Mouse (Mus musculus) hindbrain, embryonic 11.5 days (tissue): ENCODE data around the gene Atp8b3. TPM values are rescaled to one million over a fixed set of nuclear protein-coding genes. Genes with fewer than 3 reads are reported as not detected.

Experiments used
- ATAC-seq: fragments of 200-750 bp; cut with Nextera tagmentation; 2 replicates; pipeline ENCODE4 v1.8.0; 2017; ENCODE audit warnings: mild to moderate bottlenecking, moderate TSS enrichment, moderate library complexity; ENCODE audit not compliant: low FRiP score
- DNase-seq: peaks from one replicate; pipeline ENCODE4 v3.0.0-alpha.2; 2015; ENCODE audit warnings: low spot score
- H3K27ac ChIP-seq: fragments of 300-500 bp; sonication (generic); 2 replicates; pipeline ENCODE4 v1.5.1; 2014; ENCODE audit warnings: mild to moderate bottlenecking, low read depth, low read length
- H3K27me3 ChIP-seq: fragments of 300-500 bp; sonication (generic); 2 replicates; pipeline ENCODE4 v1.6.1; 2014; ENCODE audit warnings: mild to moderate bottlenecking, low read length, moderate library complexity, mixed read lengths; ENCODE audit not compliant: control insufficient read depth, insufficient read depth
- H3K36me3 ChIP-seq: fragments of 300-500 bp; sonication (generic); 2 replicates; pipeline ENCODE4 v1.6.1; 2014; ENCODE audit warnings: mild to moderate bottlenecking, low read length, moderate library complexity, mixed read lengths; ENCODE audit not compliant: control insufficient read depth, insufficient read depth
- H3K4me1 ChIP-seq: fragments of 300-500 bp; sonication (generic); replicated peaks from 2 replicates; pipeline ENCODE4 v1.6.1; 2014; ENCODE audit warnings: low read length, mixed read lengths; ENCODE audit not compliant: control insufficient read depth, insufficient read depth
- H3K4me2 ChIP-seq: fragments of 300-500 bp; sonication (generic); replicated peaks from 2 replicates; pipeline ENCODE4 v1.6.1; 2014; ENCODE audit warnings: mild to moderate bottlenecking, low read depth, low read length
- H3K4me3 ChIP-seq: fragments of 300-500 bp; sonication (generic); 2 replicates; pipeline ENCODE4 v1.5.1; 2014; ENCODE audit warnings: low read depth, low read length
- H3K9ac ChIP-seq: fragments of 300-500 bp; sonication (generic); 2 replicates; pipeline ENCODE4 v1.6.1; 2014; ENCODE audit warnings: low read depth, low read length
- H3K9me3 ChIP-seq: fragments of 300-500 bp; sonication (generic); 2 replicates; pipeline ENCODE4 v1.6.1; 2016; ENCODE audit warnings: low read length; ENCODE audit not compliant: control insufficient read depth
- WGBS: fragments of 180-500 bp; shearing (Covaris S2); extraction: QIAGEN DNeasy Blood & Tissue Kit; methylation state at CpG from one replicate; pipeline ENCODE4 v1.1.7; 2014; 5-methylcytosine and 5-hydroxymethylcytosine counted together
- polyA plus RNA-seq: library from polyadenylated mRNA; unstranded; fragments of >200 nt; fragmentation: Nextera tagmentation; extraction: Ambion mirVana; gene quantifications from 2 replicates; pipeline ENCODE4 v1.2.1, GENCODE M21; 2014

Atp8b3 gene
- 0.86 and 0.95 TPM in 2 replicates for polyA plus RNA-seq

GRCm38 (mm10) chr10:80538710-80539394, at the start of gene Atp8b3:
Gene Atp8b3 (minus strand): TSS chr10:80539124.
- H3K27ac ChIP-seq, result no peak within 1 kb of the TSS
- ATAC-seq, result peak; percentile 44
- WGBS, result 2% methylated on average over 30 of the region's 30 CpGs

GRCm38 (mm10) chr10:80587305-80587657, 48.4 kb upstream of the Atp8b3 start:
- Histone ChIP-seq H3K27ac (peak overlapping the region; percentile 36), H3K36me3 (no peaks in the 10 kb centered on the region), H3K27me3 (no peaks in the 10 kb centered on the region), H3K4me1 (peaks cover 4% of the 10 kb centered on the region), H3K9me3 (no peaks in the 10 kb centered on the region), H3K4me2 (no peak overlapping the region), H3K9ac (no peak overlapping the region), H3K4me3 (no peak overlapping the region)
- DNase-seq (no peak), ATAC-seq (no peak)
- 41% methylated on average over 2 of the region's 4 CpGs for WGBS

More at GRCm38 (mm10) chr10:80538710-80539394, at the start of gene Atp8b3:
- Histone ChIP-seq H3K9me3 (no peaks in the 10 kb centered on the region), H3K27me3 (peaks cover 15% of the 10 kb centered on the region), H3K36me3 (peaks cover 11% of the 10 kb centered on the region; the same call in 1 of the 2 replicates), H3K4me2 (peak within 1 kb of the TSS; percentile 23; the same call in 1 of the 2 replicates), H3K4me3 (0 out of 2 replicates have a peak within 1 kb of the TSS, but pooled peaks have one; percentile 4), H3K9ac (no peak within 1 kb of the TSS; the same call in 1 of the 2 replicates), H3K4me1 (no peaks in the 10 kb centered on the region)
- DNase-seq, result peak; percentile 76

GRCm38 (mm10) chr10:80586407-80587304, 47.7 kb upstream of the Atp8b3 start:
- Histone ChIP-seq H3K9ac (no peak overlapping the region), H3K4me1 (peaks cover 4% of the 10 kb centered on the region), H3K4me2 (no peak overlapping the region; the same call in 1 of the 2 replicates), H3K9me3 (no peaks in the 10 kb centered on the region), H3K4me3 (no peak overlapping the region; the same call in 1 of the 2 replicates), H3K36me3 (no peaks in the 10 kb centered on the region), H3K27ac (peak overlapping the region; percentile 36), H3K27me3 (no peaks in the 10 kb centered on the region)
- no peak for DNase-seq
- no peak for ATAC-seq
- 95% methylated on average over 44 of the region's 51 CpGs for WGBS

- Histone ChIP-seq H3K4me1 (peaks cover 4% of the 10 kb centered on the region), H3K36me3 (no peaks in the 10 kb centered on the region), H3K9me3 (no peaks in the 10 kb centered on the region), H3K9ac (no peak overlapping the region), H3K27ac (no peak overlapping the region), H3K4me2 (no peak overlapping the region), H3K27me3 (no peaks in the 10 kb centered on the region), H3K4me3 (no peak overlapping the region)
- DNase-seq (no peak), ATAC-seq (no peak)
- WGBS, result 96% methylated on average over 8 of the region's 8 CpGs
Measured at GRCm38 (mm10) chr10:80585581-80585980, 46.7 kb upstream of the Atp8b3 start.

GRCm38 (mm10) chr10:80584642-80585552, 46.0 kb upstream of the Atp8b3 start:
- WGBS, result 80% methylated on average over 12 of the region's 12 CpGs

GRCm38 (mm10) chr10:80584045-80584488, 45.1 kb upstream of the Atp8b3 start:
- Histone ChIP-seq H3K4me2 (no peak overlapping the region), H3K36me3 (no peaks in the 10 kb centered on the region), H3K9ac (no peak overlapping the region), H3K4me1 (peaks cover 4% of the 10 kb centered on the region), H3K9me3 (no peaks in the 10 kb centered on the region), H3K27ac (no peak overlapping the region), H3K4me3 (no peak overlapping the region), H3K27me3 (no peaks in the 10 kb centered on the region)
- DNase-seq (no peak), ATAC-seq (no peak)
- WGBS, result 71% methylated on average over 12 of the region's 12 CpGs

More at GRCm38 (mm10) chr10:80584642-80585552, 46.0 kb upstream of the Atp8b3 start:
- no peaks in the 10 kb centered on the region for H3K9me3 ChIP-seq
- ATAC-seq (no peak), DNase-seq (no peak)
- H3K4me1 ChIP-seq, result peaks cover 4% of the 10 kb centered on the region
- no peak overlapping the region for H3K4me3 ChIP-seq
- H3K27me3 ChIP-seq, result no peaks in the 10 kb centered on the region
- H3K4me2 ChIP-seq, result no peak overlapping the region
- no peak overlapping the region for H3K9ac ChIP-seq
- no peaks in the 10 kb centered on the region for H3K36me3 ChIP-seq
- H3K27ac ChIP-seq, result no peak overlapping the region

- no peak for DNase-seq
- ATAC-seq, result no peak
- Histone ChIP-seq H3K4me2 (no peak overlapping the region), H3K9ac (no peak overlapping the region), H3K4me3 (no peak overlapping the region), H3K9me3 (no peaks in the 10 kb centered on the region), H3K27ac (no peak overlapping the region), H3K36me3 (no peaks in the 10 kb centered on the region), H3K27me3 (no peaks in the 10 kb centered on the region), H3K4me1 (peaks cover 4% of the 10 kb centered on the region)
- WGBS, result 91% methylated on average over 5 of the region's 5 CpGs
Measured at GRCm38 (mm10) chr10:80583047-80583446, 44.1 kb upstream of the Atp8b3 start.

GRCm38 (mm10) chr10:80578911-80579310, 40.0 kb upstream of the Atp8b3 start:
- no peak for ATAC-seq
- 0 out of 2 replicates have a peak overlapping the region, but pooled peaks have one; percentile 33 for H3K27ac ChIP-seq
- H3K9ac ChIP-seq, result 0 out of 2 replicates have a peak overlapping the region, but pooled peaks have one; percentile 15
- peak; percentile 56 for DNase-seq
- H3K4me2 ChIP-seq, result 0 out of 2 replicates have a peak overlapping the region, but pooled peaks have one; percentile 97
- H3K27me3 ChIP-seq, result no peaks in the 10 kb centered on the region
- WGBS, result 8% methylated on average over 8 of the region's 8 CpGs
- no peaks in the 10 kb centered on the region for H3K36me3 ChIP-seq
- peaks cover 4% of the 10 kb centered on the region for H3K4me1 ChIP-seq
- no peaks in the 10 kb centered on the region for H3K9me3 ChIP-seq
- H3K4me3 ChIP-seq, result no peak overlapping the region; the same call in 1 of the 2 replicates
